Mouse (Mus musculus) layer of hippocampus, postnatal 10 days (tissue): ENCODE data around the gene Ren1. TPM values are rescaled to one million over a fixed set of nuclear protein-coding genes. Genes with fewer than 3 reads are reported as not detected.
A peak's percentile ranks its signal among the peaks of the same experiment; 100 is the strongest.

ENCODE experiments used
- DNase-seq, 2 experiments: peaks; one replicate each; pipeline ENCODE4 v3.0.0; 2021; ENCODE audit warnings: low spot score in 2 of 2
- long read RNA-seq: library from polyadenylated mRNA; stranded (forward); transcript quantifications from one replicate; pipeline ENCODE4 v2.0.0, GENCODE M21; 2023
- total RNA-seq, 2 experiments: library from RNA; stranded (reverse); gene quantifications; 2 replicates each; pipeline ENCODE4 v1.2.3; 2021

Gene Ren1
- total RNA-seq, result under 1 TPM in 1 of 2 experiments, not detected in 1; 0.37 TPM
- long read RNA-seq, result 0 reads

- no peak for DNase-seq
Measured at GRCm38 (mm10) chr1:133350210-133350609, at the start of gene Ren1. Gene Ren1 (plus strand): TSS chr1:133350510.

- no peak for DNase-seq
Measured at GRCm38 (mm10) chr1:133302540-133302939, 47.8 kb upstream of the Ren1 start.

- peak; percentile 79 to 83 for DNase-seq
Measured at GRCm38 (mm10) chr1:133306842-133307241, 43.5 kb upstream of the Ren1 start.

GRCm38 (mm10) chr1:133307318-133307717 is 43.0 kb upstream of the Ren1 start:
- DNase-seq, result peak; percentile 52 to 57

GRCm38 (mm10) chr1:133309652-133310267 is 40.5 kb upstream of the Ren1 start, which contains the start of gene Golt1a:
Gene Golt1a (plus strand): TSS chr1:133309800.
- DNase-seq, result no peak

- no peak for DNase-seq
Measured at GRCm38 (mm10) chr1:133311240-133311639, 39.1 kb upstream of the Ren1 start.

GRCm38 (mm10) chr1:133311946-133312345 is 38.4 kb upstream of the Ren1 start:
- DNase-seq, result peak; percentile 66 to 70

- peak; percentile 69 to 77 for DNase-seq
Measured at GRCm38 (mm10) chr1:133314364-133314763, 35.9 kb upstream of the Ren1 start.

GRCm38 (mm10) chr1:133315775-133316174 is 34.5 kb upstream of the Ren1 start:
- DNase-seq, result no peak

GRCm38 (mm10) chr1:133316577-133316976 is 33.7 kb upstream of the Ren1 start:
- no peak for DNase-seq

- no peak for DNase-seq
Measured at GRCm38 (mm10) chr1:133317149-133317548, 33.2 kb upstream of the Ren1 start.

- peak; percentile 40 to 47 for DNase-seq
Measured at GRCm38 (mm10) chr1:133321267-133321925, 28.9 kb upstream of the Ren1 start, which contains the start of gene Kiss1. Gene Kiss1 (plus strand): TSS chr1:133321875.

- no peak for DNase-seq
Measured at GRCm38 (mm10) chr1:133323333-133323732, 27.0 kb upstream of the Ren1 start.

- no peak for DNase-seq
Measured at GRCm38 (mm10) chr1:133325951-133326350, 24.4 kb upstream of the Ren1 start.

GRCm38 (mm10) chr1:133327094-133327493 is 23.2 kb upstream of the Ren1 start:
- DNase-seq, result no peak

GRCm38 (mm10) chr1:133328299-133328795 is 22.0 kb upstream of the Ren1 start:
- no peak for DNase-seq

GRCm38 (mm10) chr1:133328896-133329637 is 21.2 kb upstream of the Ren1 start:
- DNase-seq, result peak in 1 of 2 experiments; percentile 41

- no peak for DNase-seq
Measured at GRCm38 (mm10) chr1:133329638-133329964, 20.7 kb upstream of the Ren1 start.

- DNase-seq, result peak in 1 of 2 experiments; percentile 31
Measured at GRCm38 (mm10) chr1:133331142-133331541, 19.2 kb upstream of the Ren1 start.

- no peak for DNase-seq
Measured at GRCm38 (mm10) chr1:133332656-133333430, 17.5 kb upstream of the Ren1 start.

- DNase-seq, result no peak
Measured at GRCm38 (mm10) chr1:133333937-133334336, 16.4 kb upstream of the Ren1 start.
